Mouse (Mus musculus) ES-E14 (cell line): Measurements from ENCODE around the gene Tlnrd1. TPM values are rescaled to one million over a fixed set of nuclear protein-coding genes. Genes with fewer than 3 reads are reported as not detected.

Experiments used
- DNase-seq: peaks from one replicate; pipeline ENCODE4 v3.0.0-alpha.2; 2013; ENCODE audit warnings: low read depth, low spot score
- H3K27ac ChIP-seq: 2 replicates; pipeline ENCODE4 v1.5.1; 2012; ENCODE audit warnings: low read depth, mild to moderate bottlenecking, low read length, moderate library complexity, mixed read lengths; ENCODE audit not compliant: poor library complexity, insufficient read depth, severe bottlenecking
- H3K36me3 ChIP-seq: 2 replicates; pipeline ENCODE4 v1.6.1; 2012; ENCODE audit warnings: mild to moderate bottlenecking, low read length, moderate library complexity, mixed read lengths; ENCODE audit not compliant: control insufficient read depth, poor library complexity, insufficient read depth, severe bottlenecking
- H3K4me1 ChIP-seq, 2 experiments: fragments of 150-350 bp in 1 of 2; sonication (generic) in 1 of 2; 2 replicates each; pipeline ENCODE4 v1.6.1; 2012; ENCODE audit warnings: low read length in 2 of 2, mild to moderate bottlenecking in 1 of 2, mixed read lengths in 1 of 2; ENCODE audit not compliant: control insufficient read depth in 2 of 2, insufficient read depth in 2 of 2, poor library complexity in 1 of 2
- H3K4me3 ChIP-seq, 2 experiments: fragments of 150-350 bp in 1 of 2; sonication (generic) in 1 of 2; 2 replicates each; pipeline ENCODE4 v1.5.1; 2012; ENCODE audit warnings: low read length in 2 of 2, low read depth in 1 of 2, mild to moderate bottlenecking in 1 of 2, mixed read lengths in 1 of 2; ENCODE audit not compliant: insufficient read depth in 1 of 2, poor library complexity in 1 of 2, severe bottlenecking in 1 of 2
- H3K9ac ChIP-seq: 2 replicates; pipeline ENCODE4 v1.6.1; 2012; ENCODE audit warnings: low read depth, mild to moderate bottlenecking, low read length, mixed read lengths; ENCODE audit not compliant: poor library complexity, insufficient read depth, severe bottlenecking
- H3K9me3 ChIP-seq: fragments of 150-350 bp; sonication (generic); 2 replicates; pipeline ENCODE4 v1.6.1; 2012; ENCODE audit warnings: low read depth, mild to moderate bottlenecking, low read length; ENCODE audit not compliant: control insufficient read depth, insufficient read depth
- CHD2 ChIP-seq: IDR thresholded peaks from 2 replicates; pipeline ENCODE4 v1.6.1; 2014; ENCODE audit warnings: mild to moderate bottlenecking, low read depth, low read length, inconsistent platforms
- HCFC1 ChIP-seq: IDR thresholded peaks from 2 replicates; pipeline ENCODE4 v1.6.1; 2012; ENCODE audit warnings: low read length, inconsistent platforms, borderline replicate concordance; ENCODE audit not compliant: insufficient read depth
- MAFK ChIP-seq: IDR thresholded peaks from 2 replicates; pipeline ENCODE4 v1.6.1; 2014; ENCODE audit warnings: mild to moderate bottlenecking, low read depth, low read length, inconsistent platforms; ENCODE audit not compliant: insufficient read depth
- ZC3H11A ChIP-seq: IDR thresholded peaks from 2 replicates; pipeline ENCODE4 v1.6.1; 2012; ENCODE audit warnings: low read depth, mild to moderate bottlenecking, inconsistent platforms, low read length, borderline replicate concordance
- ZNF384 ChIP-seq: IDR thresholded peaks from 2 replicates; pipeline ENCODE4 v1.6.1; 2012; ENCODE audit warnings: low read depth, low read length, inconsistent platforms
- in situ Hi-C, 2 experiments: fragments of 600-800 bp; cut with MboI; formaldehyde crosslinking; loops; one replicate each; pipeline ENCODE4 v1.15.1; 2025; ENCODE audit warnings: low sequenced_read_pairs in 2 of 2, inconsistent platforms in 1 of 2; ENCODE audit not compliant: unreplicated experiment in 2 of 2
- total RNA-seq: library from RNA; depleted of rRNA; stranded (reverse); fragments of 300-350 nt; gene quantifications from 2 replicates; pipeline ENCODE4 v1.2.3, GENCODE M21; 2012

Tlnrd1 gene
- total RNA-seq, 1 experiment, result 10.4 TPM

GRCm38 (mm10) chr7:83884921-83885532 is 922 bp upstream of the Tlnrd1 start:
- in situ Hi-C loops, result no loop called here
- H3K4me1 ChIP-seq, result peaks cover 5 to 6% of the 10 kb centered on the region in 2 experiments; a peak in 3 of 4 replicates
- no peak for DNase-seq

DNA sequence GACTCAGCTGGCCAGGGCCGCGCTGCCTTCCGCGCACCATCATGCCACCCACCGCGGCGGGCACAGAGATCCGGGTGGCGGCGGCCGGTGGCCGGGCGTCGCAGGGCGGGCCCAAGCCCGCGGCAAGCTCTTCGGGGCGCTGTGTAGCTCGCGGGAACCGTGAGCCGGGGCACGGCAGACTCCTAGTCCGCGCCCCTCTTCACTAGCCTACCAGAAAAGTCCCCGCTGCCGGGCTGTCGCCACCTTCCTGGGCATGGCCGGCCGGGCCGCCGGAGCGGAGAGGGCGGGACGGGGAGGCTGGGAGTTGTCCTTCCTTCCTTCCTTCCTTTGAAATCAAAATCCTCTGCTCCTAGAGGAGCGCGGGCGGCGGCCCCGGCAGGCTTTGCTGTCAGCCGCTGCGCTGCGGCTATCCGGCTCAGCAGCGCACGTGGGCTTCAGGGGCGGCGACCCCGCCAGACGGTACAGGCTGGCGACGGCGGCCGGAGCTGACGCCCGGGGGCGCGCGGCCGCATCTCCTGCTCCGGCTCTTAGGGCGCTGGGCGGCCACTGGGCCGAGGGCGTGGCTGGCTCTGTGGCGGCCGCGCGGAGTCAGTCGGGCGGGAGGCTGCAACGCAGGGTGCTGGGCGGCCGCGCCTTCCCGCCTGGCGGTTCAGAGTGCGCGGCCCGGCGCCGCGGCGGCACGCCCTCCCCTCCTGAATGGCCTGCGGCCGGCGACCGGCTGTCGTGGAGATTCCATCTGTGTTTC is 657 bp downstream of the Tlnrd1 start:
- in situ Hi-C loops, result no loop called here

More at GRCm38 (mm10) chr7:83884921-83885532, 922 bp upstream of the Tlnrd1 start:
- H3K27ac ChIP-seq, result peak overlapping the region; percentile 89
- TF ChIP-seq ZC3H11A (no peak), HCFC1 (no peak), ZNF384 (no peak), CHD2 (no peak; the same call in 1 of the 2 replicates), MAFK (no peak)
- H3K4me3 ChIP-seq, result peak overlapping the region; percentile 77 to 79
- H3K36me3 ChIP-seq, result peaks cover 5% of the 10 kb centered on the region
- H3K9me3 ChIP-seq, result no peaks in the 10 kb centered on the region
- peak overlapping the region; percentile 90; the same call in 1 of the 2 replicates for H3K9ac ChIP-seq

DNA sequence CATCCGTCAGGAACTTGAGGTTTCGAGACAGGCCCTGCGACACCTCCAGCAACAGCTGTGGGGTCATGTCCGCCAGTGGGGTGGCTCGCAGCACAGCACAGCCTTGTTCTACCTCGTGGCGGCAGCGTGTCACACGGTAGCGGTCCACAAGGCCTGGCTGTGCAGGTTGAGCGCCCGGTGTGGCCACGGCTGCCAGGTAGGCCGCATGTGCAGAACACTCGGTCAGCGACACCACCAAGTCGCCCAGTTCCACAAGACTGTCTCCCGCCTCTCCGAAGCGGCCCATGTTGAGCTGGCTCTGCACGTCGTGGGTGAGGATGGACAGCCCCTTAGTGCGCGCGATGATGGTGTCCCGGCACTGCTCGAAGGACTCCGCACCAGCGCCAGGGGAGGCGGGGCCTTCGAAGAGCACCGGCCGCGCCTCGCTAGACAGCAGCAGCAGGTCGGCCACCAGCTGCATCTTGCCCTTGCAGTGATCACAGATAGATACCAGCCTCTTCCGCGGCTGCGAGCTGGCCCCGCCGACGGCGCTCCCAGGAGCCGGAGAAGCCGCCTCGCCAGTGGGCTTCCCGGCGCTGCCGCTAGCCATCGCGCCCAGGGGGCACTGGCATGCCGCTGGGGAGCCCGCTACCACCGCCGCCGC is 1.4 kb downstream of the Tlnrd1 start:
- Histone ChIP-seq H3K9me3 (no peaks in the 10 kb centered on the region), H3K4me1 (peaks cover 12% of the 10 kb centered on the region in 2 experiments), H3K9ac (peak overlapping the region; percentile 90), H3K36me3 (peaks cover 5% of the 10 kb centered on the region), H3K27ac (peak overlapping the region; percentile 89; the same call in 1 of the 2 replicates), H3K4me3 (peak overlapping the region; percentile 77 to 79)
- in situ Hi-C loops, result no loop called here
- TF ChIP-seq MAFK (no peak), ZC3H11A (no peak), HCFC1 (no peak), CHD2 (no peak), ZNF384 (no peak)
- DNase-seq, result no peak

More for the DNA sequence above, 657 bp downstream of the Tlnrd1 start:
- DNase-seq, result no peak
- 0 out of 2 replicates have a peak, but pooled peaks have one; percentile 6 for TF ChIP-seq HCFC1
- no peak for TF ChIP-seq CHD2
- H3K36me3 ChIP-seq, result peaks cover 5% of the 10 kb centered on the region
- peak overlapping the region; percentile 89 for H3K27ac ChIP-seq
- peaks cover 8 to 12% of the 10 kb centered on the region in 2 experiments for H3K4me1 ChIP-seq
- H3K9ac ChIP-seq, result peak overlapping the region; percentile 90
- peak overlapping the region; percentile 77 to 79 for H3K4me3 ChIP-seq
- no peaks in the 10 kb centered on the region for H3K9me3 ChIP-seq

DNA sequence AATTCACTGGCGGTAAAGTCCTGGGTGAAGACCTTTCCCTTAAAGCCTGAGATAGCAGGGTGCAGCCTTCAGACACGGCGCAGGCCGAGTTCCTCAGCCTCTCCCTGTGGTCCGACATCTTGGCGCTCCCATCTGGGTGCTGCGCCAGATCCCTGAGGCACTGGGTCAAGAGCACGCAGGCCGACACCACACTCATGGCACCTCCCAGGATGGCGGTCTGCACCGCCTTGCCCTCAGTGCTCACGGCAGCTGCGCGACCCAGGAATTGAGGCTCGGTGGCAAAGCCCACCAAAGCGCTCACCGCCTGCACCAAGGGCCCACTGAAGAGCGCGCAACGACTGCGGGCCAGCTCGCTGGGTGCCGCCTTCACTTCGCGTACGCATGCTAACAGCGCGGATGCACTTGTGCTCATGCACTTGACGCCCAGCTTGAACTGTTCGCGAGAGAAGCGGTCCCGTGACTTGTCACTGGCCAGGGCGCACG is 1.9 kb downstream of the Tlnrd1 start:
- Histone ChIP-seq H3K9me3 (no peaks in the 10 kb centered on the region), H3K36me3 (peaks cover 5% of the 10 kb centered on the region), H3K4me1 (peaks cover 12 to 14% of the 10 kb centered on the region in 2 experiments), H3K9ac (peak overlapping the region; percentile 90), H3K4me3 (peak overlapping the region; percentile 77 to 79), H3K27ac (no peak overlapping the region)
- TF ChIP-seq MAFK (no peak), ZNF384 (no peak), ZC3H11A (no peak)
- in situ Hi-C loops, result no loop called here
- no peak for DNase-seq
